Comparison of ENCODE assay signal across 20 mouse cellular contexts in genomic region chr19:5788620-5789019, GRCm38 (mm10). TPM values are rescaled to one million over a fixed set of nuclear protein-coding genes. Genes with fewer than 3 reads are reported as not detected.
A peak's percentile ranks its signal among the peaks of the same experiment; 100 is the strongest.
DNase-seq lines count a peak whose midpoint lies in the region; ATAC-seq and TF ChIP-seq lines count a peak whose summit lies in the region.
"Had no signal": no experiment of that assay in that cellular context is flagged by ENCODE, and none has a peak within 500 bp of the region (broad histone marks: within the 10 kb centered on the region; RNA-seq: fewer than 3 reads in every experiment).

No protein-coding gene starts in this region.

- no peak overlapping the region for H3K9ac ChIP-seq in heart, postnatal 0 days (replicated peaks; ENCODE audit: low read depth, low read length)
- H3K9ac ChIP-seq: embryonic facial prominence, embryonic 13.5 days; embryonic facial prominence, embryonic 15.5 days; forebrain, embryonic 13.5 days; forebrain, embryonic 15.5 days had no signal

- H3K4me1 ChIP-seq in heart, postnatal 0 days (ENCODE audit: control insufficient read depth, insufficient read depth) = no peaks in the 10 kb centered on the region
- H3K4me1 ChIP-seq: forebrain, embryonic 13.5 days had no signal

- peak overlapping the region; percentile 88 for H3K27ac ChIP-seq in gastrocnemius, adult 2 months
- H3K27ac ChIP-seq in heart, postnatal 0 days (ENCODE audit: low read depth) = peak overlapping the region; percentile 76; the same call in 1 of the 2 replicates
- H3K27ac ChIP-seq: embryonic facial prominence, embryonic 13.5 days; forebrain, embryonic 10.5 days; forebrain, embryonic 13.5 days; forebrain, embryonic 15.5 days had no signal

- TF ChIP-seq EP300 in heart, postnatal 0 days (IDR thresholded peaks at IDR 0.05; ENCODE audit: low read depth) = no peak

- no peak overlapping the region for H3K4me2 ChIP-seq in heart, postnatal 0 days (ENCODE audit: low read depth, low read length)
- H3K4me2 ChIP-seq: embryonic facial prominence, embryonic 13.5 days; embryonic facial prominence, embryonic 15.5 days; forebrain, embryonic 13.5 days; forebrain, embryonic 15.5 days had no signal

- intact Hi-C loops in gastrocnemius, adult 2 months (cut with DNase I) = no loop called here
- intact Hi-C loops in gastrocnemius, postnatal 14 days (cut with DNase I; ENCODE audit: low total_unique reads) = loop anchor here (5.0 kb wide), 1 partner anchor 94 kb away; no protein-coding TSS in a partner anchor

- TF ChIP-seq CTCF in gastrocnemius, adult 2 months (IDR thresholded peaks at IDR 0.05) = no peak
- TF ChIP-seq CTCF in heart, postnatal 0 days (IDR thresholded peaks at IDR 0.05; ENCODE audit: low read depth) = no peak

- DNase-seq in cerebellum, postnatal 10 days = peak; percentile 25 to 31
- DNase-seq in cerebellum, postnatal 25 days = no peak
- no peak for DNase-seq in gastrocnemius, adult 2 months
- DNase-seq in gastrocnemius, postnatal 14 days = no peak
- DNase-seq in heart, postnatal 0 days (ENCODE audit: low spot score) = no peak
- no peak for DNase-seq in heart, postnatal 4 days
- DNase-seq: adrenal gland, adult 2 months; adrenal gland, postnatal 10 days; adrenal gland, postnatal 25 days; cerebellum, adult 11 months; cerebellum, adult 18-20 months; cerebellum, adult 8-10 months; cerebellum, postnatal 14 days; embryo, embryonic 11 days had no signal

- H3K4me3 ChIP-seq in gastrocnemius, adult 2 months = no peak overlapping the region
- no peak overlapping the region for H3K4me3 ChIP-seq in heart, postnatal 0 days (ENCODE audit: low read depth, low read length)
- H3K4me3 ChIP-seq: embryonic facial prominence, embryonic 13.5 days; embryonic facial prominence, embryonic 15.5 days; erythroblast, embryonic 14.5 days; forebrain, embryonic 10.5 days; forebrain, embryonic 13.5 days; forebrain, embryonic 15.5 days had no signal

- 85% methylated on average over 7 of the region's 7 CpGs for WGBS in heart, postnatal 0 days

- no peaks in the 10 kb centered on the region for H3K27me3 ChIP-seq in heart, postnatal 0 days (ENCODE audit: control insufficient read depth, insufficient read depth, low read length)
- H3K27me3 ChIP-seq: embryonic facial prominence, embryonic 13.5 days; embryonic facial prominence, embryonic 15.5 days; forebrain, embryonic 13.5 days; forebrain, embryonic 15.5 days had no signal

- no peaks in the 10 kb centered on the region for H3K36me3 ChIP-seq in heart, postnatal 0 days (replicated peaks; ENCODE audit: control insufficient read depth, insufficient read depth, low read length)
- H3K36me3 ChIP-seq: embryonic facial prominence, embryonic 13.5 days; embryonic facial prominence, embryonic 15.5 days; forebrain, embryonic 10.5 days; forebrain, embryonic 15.5 days had no signal

- no peak for ATAC-seq in heart, postnatal 0 days (ENCODE audit: insufficient read depth, low read depth)
- ATAC-seq: forebrain, embryonic 13.5 days; forebrain, embryonic 15.5 days had no signal

- no peaks in the 10 kb centered on the region for H3K9me3 ChIP-seq in heart, postnatal 0 days (replicated peaks; ENCODE audit: control insufficient read depth, low read length)
- H3K9me3 ChIP-seq: embryonic facial prominence, embryonic 13.5 days; embryonic facial prominence, embryonic 15.5 days; forebrain, embryonic 10.5 days; forebrain, embryonic 13.5 days; forebrain, embryonic 15.5 days had no signal

RNA-seq across cellular contexts. Expression of gene Scyl1, which starts 17.4 kb away (rescaled TPM):
- total RNA-seq in gastrocnemius, adult 2 months (2021) = 10 to 100 TPM; 71.2 to 78.6 TPM
- 10 to 100 TPM; 56.8 to 64.9 TPM for total RNA-seq in gastrocnemius, postnatal 14 days (2021)
- total RNA-seq in heart, postnatal 0 days (2014; rRNA removed; ENCODE audit: low replicate concordance) = 78.0 and 82.4 TPM in 2 replicates
- 46.1 and 47.1 TPM in 2 replicates for polyA plus RNA-seq in heart, postnatal 0 days (2015; fragmentation: Nextera tagmentation; extraction: Ambion mirVana)
- 10 to 100 TPM; 60.6 to 69.0 TPM for total RNA-seq in heart, postnatal 4 days (2021)

RNA-seq across cellular contexts. Expression of gene Ltbp3, which starts 47.9 kb away (rescaled TPM):
- 10 to 100 TPM; 32.4 to 44.6 TPM for total RNA-seq in gastrocnemius, adult 2 months (2021)
- total RNA-seq in gastrocnemius, postnatal 14 days (2021) = 10 to 100 TPM; 57.0 to 66.4 TPM
- 60.0 and 73.4 TPM in 2 replicates for total RNA-seq in heart, postnatal 0 days (2014; rRNA removed; ENCODE audit: low replicate concordance)
- 15.4 and 16.3 TPM in 2 replicates for polyA plus RNA-seq in heart, postnatal 0 days (2015; fragmentation: Nextera tagmentation; extraction: Ambion mirVana)
- total RNA-seq in heart, postnatal 4 days (2021) = 10 to 100 TPM; 78.7 to 79.6 TPM

RNA-seq across cellular contexts. Expression of gene Fam89b, which starts 59.2 kb away (rescaled TPM):
- 10 to 100 TPM; 22.2 to 22.6 TPM for total RNA-seq in gastrocnemius, adult 2 months (2021)
- 10 to 100 TPM; 29.6 to 32.9 TPM for total RNA-seq in gastrocnemius, postnatal 14 days (2021)
- 118 and 140 TPM in 2 replicates for total RNA-seq in heart, postnatal 0 days (2014; rRNA removed; ENCODE audit: low replicate concordance)
- 74.8 and 76.6 TPM in 2 replicates for polyA plus RNA-seq in heart, postnatal 0 days (2015; fragmentation: Nextera tagmentation; extraction: Ambion mirVana)
- total RNA-seq in heart, postnatal 4 days (2021) = 10 to 100 TPM; 48.3 to 49.0 TPM

Comparison
In these comparisons a context has a peak if more than half of its experiments do, and no peak if none do; other contexts are left out.
1. DNase-seq: peak in cerebellum, postnatal 10 days (2 of 2); none in cerebellum, postnatal 25 days (0 of 2), gastrocnemius, adult 2 months (single experiment), gastrocnemius, postnatal 14 days (single experiment), heart, postnatal 0 days (single experiment) and heart, postnatal 4 days (single experiment).